Mouse (Mus musculus): ENCODE measurements around the gene Cep44.
A peak's percentile ranks its signal among the peaks of the same experiment; 100 is the strongest.

The Cep44 gene

GRCm38 (mm10) chr8:56550558-56551360, at the start of gene Cep44, which contains the start of gene Fbxo8:
Gene Cep44, minus strand, starts transcription at chr8:56551047.
Gene Fbxo8, plus strand, starts transcription at chr8:56551090.
- DNase-seq (ENCODE audit: low spot score in 2 of 2) = peak; percentile 76 to 86

- DNase-seq (ENCODE audit: low spot score in 2 of 2) = no peak
Measured at GRCm38 (mm10) chr8:56591502-56591901, 40.7 kb upstream of the Cep44 start.

GRCm38 (mm10) chr8:56591084-56591483, 40.2 kb upstream of the Cep44 start:
- DNase-seq (ENCODE audit: low spot score in 2 of 2) = no peak

- no peak for DNase-seq (ENCODE audit: low spot score in 2 of 2)
Measured at GRCm38 (mm10) chr8:56589004-56589403, 38.2 kb upstream of the Cep44 start.

- no peak for DNase-seq (ENCODE audit: low spot score in 2 of 2)
Measured at GRCm38 (mm10) chr8:56582841-56583240, 32.0 kb upstream of the Cep44 start.

- DNase-seq (ENCODE audit: low spot score in 2 of 2) = no peak
Measured at GRCm38 (mm10) chr8:56580918-56581317, 30.1 kb upstream of the Cep44 start.

- DNase-seq (ENCODE audit: low spot score in 2 of 2) = no peak
Measured at GRCm38 (mm10) chr8:56566856-56567255, 16.0 kb upstream of the Cep44 start.

- DNase-seq (ENCODE audit: low spot score in 2 of 2) = no peak
Measured at GRCm38 (mm10) chr8:56564399-56565047, 13.7 kb upstream of the Cep44 start.

GRCm38 (mm10) chr8:56552551-56553103, 1.8 kb upstream of the Cep44 start:
- no peak for DNase-seq (ENCODE audit: low spot score in 2 of 2)

- no peak for DNase-seq (ENCODE audit: low spot score in 2 of 2)
Measured at GRCm38 (mm10) chr8:56552045-56552444, 1.2 kb upstream of the Cep44 start.

- DNase-seq (ENCODE audit: low spot score in 2 of 2) = peak; percentile 92 to 97
Measured at GRCm38 (mm10) chr8:56551361-56551852, 560 bp upstream of the Cep44 start.

GRCm38 (mm10) chr8:56547866-56548265, 3.0 kb downstream of the Cep44 start:
- no peak for DNase-seq (ENCODE audit: low spot score in 2 of 2)

GRCm38 (mm10) chr8:56540706-56541105, 10.1 kb downstream of the Cep44 start:
- DNase-seq (ENCODE audit: low spot score in 2 of 2) = no peak

- peak; percentile 53 to 69 for DNase-seq (ENCODE audit: low spot score in 2 of 2)
Measured at GRCm38 (mm10) chr8:56530359-56530758, 20.5 kb downstream of the Cep44 start.

- DNase-seq (ENCODE audit: low spot score in 2 of 2) = no peak
Measured at GRCm38 (mm10) chr8:56528869-56529268, 22.0 kb downstream of the Cep44 start.

GRCm38 (mm10) chr8:56521051-56521450, 29.8 kb downstream of the Cep44 start:
- DNase-seq (ENCODE audit: low spot score in 2 of 2) = no peak

GRCm38 (mm10) chr8:56520249-56520648, 30.6 kb downstream of the Cep44 start:
- DNase-seq (ENCODE audit: low spot score in 2 of 2) = no peak

GRCm38 (mm10) chr8:56518848-56519247, 32.0 kb downstream of the Cep44 start:
- DNase-seq (ENCODE audit: low spot score in 2 of 2) = no peak

GRCm38 (mm10) chr8:56508952-56509479, 41.8 kb downstream of the Cep44 start:
- no peak for DNase-seq (ENCODE audit: low spot score in 2 of 2)

- DNase-seq (ENCODE audit: low spot score in 2 of 2) = no peak
Measured at GRCm38 (mm10) chr8:56508318-56508951, 42.4 kb downstream of the Cep44 start.

GRCm38 (mm10) chr8:56501911-56502310, 48.9 kb downstream of the Cep44 start:
- no peak for DNase-seq (ENCODE audit: low spot score in 2 of 2)

- peak; percentile 27 to 39 for DNase-seq (ENCODE audit: low spot score in 2 of 2)
Measured at GRCm38 (mm10) chr8:56489496-56489895, 61.4 kb downstream of the Cep44 start.

All from right cerebral cortex, adult 2 months (tissue).